15 mouse cellular contexts compared by ENCODE assay signal in genomic region chr5:106119584-106119983, GRCm38 (mm10).
"Had no signal": no experiment of that assay in that cellular context is flagged by ENCODE, and none has a peak within 500 bp of the region (broad histone marks: within the 10 kb centered on the region; RNA-seq: fewer than 3 reads in every experiment).

No protein-coding gene starts in this region.

- H3K27me3 ChIP-seq: liver, embryonic 15.5 days; megakaryocyte, embryonic 14.5 days; midbrain, embryonic 12.5 days; stomach, embryonic 15.5 days had no signal

- H3K4me2 ChIP-seq: hindbrain, embryonic 14.5 days; liver, embryonic 11.5 days; liver, embryonic 15.5 days; midbrain, embryonic 12.5 days; stomach, embryonic 15.5 days had no signal

- H3K27ac ChIP-seq: hindbrain, embryonic 14.5 days; limb, embryonic 10.5 days; liver, embryonic 15.5 days; macrophage; midbrain, embryonic 12.5 days; stomach, embryonic 15.5 days had no signal

- H3K4me1 ChIP-seq: liver, embryonic 15.5 days; megakaryocyte, embryonic 14.5 days; stomach, embryonic 15.5 days had no signal

- H3K4me3 ChIP-seq: limb, embryonic 10.5 days; liver, embryonic 15.5 days; megakaryocyte, embryonic 14.5 days; midbrain, embryonic 12.5 days; stomach, embryonic 15.5 days had no signal

- H3K36me3 ChIP-seq: limb, embryonic 10.5 days; liver, embryonic 15.5 days; midbrain, embryonic 12.5 days; stomach, embryonic 15.5 days had no signal

- H3K9me3 ChIP-seq: limb, embryonic 10.5 days; liver, embryonic 15.5 days; megakaryocyte, embryonic 14.5 days; midbrain, embryonic 12.5 days; stomach, embryonic 15.5 days had no signal

- DNase-seq: kidney, adult 9 months; kidney, postnatal 25 days; right cerebral cortex, postnatal 14 days; thymus, adult 18-20 months; thymus, postnatal 14 days had no signal

- ATAC-seq: intestine, postnatal 0 days; midbrain, embryonic 16.5 days had no signal

- H3K9ac ChIP-seq: hindbrain, embryonic 14.5 days; liver, embryonic 15.5 days; midbrain, embryonic 12.5 days; stomach, embryonic 15.5 days had no signal
